ENCODE assay signal across 10 mouse cellular contexts in genomic region chr19:5486286-5486685, GRCm38 (mm10). TPM values are rescaled to one million over a fixed set of nuclear protein-coding genes. Genes with fewer than 3 reads are reported as not detected.
A peak's percentile ranks its signal among the peaks of the same experiment; 100 is the strongest.
DNase-seq lines count a peak whose midpoint lies in the region; ATAC-seq lines count a peak whose summit lies in the region.
"Had no signal": no experiment of that assay in that cellular context is flagged by ENCODE, and none has a peak within 500 bp of the region (broad histone marks: within the 10 kb centered on the region; RNA-seq: fewer than 3 reads in every experiment).

No protein-coding gene starts in this region.

- no peak for ATAC-seq in lung, embryonic 16.5 days (ENCODE audit: low read depth)
- ATAC-seq in CD4-positive, CD25-positive, alpha-beta regulatory T cell, adult 4 months: no peak

- peaks cover 45% of the 10 kb centered on the region for H3K4me1 ChIP-seq in lung, embryonic 16.5 days (replicated peaks; ENCODE audit: control insufficient read depth, insufficient read depth, low read length)

- H3K27ac ChIP-seq in lung, embryonic 16.5 days (ENCODE audit: low read length): peak overlapping the region; percentile 83

- DNase-seq in cerebellum, adult 18-20 months: peak; percentile 75 to 76
- DNase-seq in cerebellum, adult 9-11 months: no peak
- peak; percentile 26 to 51 for DNase-seq in kidney, postnatal 25 days
- DNase-seq in kidney, adult 9 months: no peak
- peak; percentile 84 to 85 for DNase-seq in cerebellum, postnatal 25 days
- DNase-seq in adrenal gland, adult 8-10 months: no peak
- DNase-seq: left cerebral cortex, postnatal 4 days had no signal

- H3K9me3 ChIP-seq in lung, embryonic 16.5 days (ENCODE audit: control insufficient read depth, low read length): no peaks in the 10 kb centered on the region

- peak overlapping the region; percentile 24; the same call in 1 of the 2 replicates for H3K9ac ChIP-seq in lung, embryonic 16.5 days (ENCODE audit: low read length)

- H3K36me3 ChIP-seq in lung, embryonic 16.5 days (ENCODE audit: control insufficient read depth, insufficient read depth, low read length): peaks cover 24% of the 10 kb centered on the region

- H3K4me3 ChIP-seq in lung, embryonic 16.5 days (ENCODE audit: low read length): no peak overlapping the region; the same call in 1 of the 2 replicates

- H3K27me3 ChIP-seq in lung, embryonic 16.5 days (ENCODE audit: control insufficient read depth, insufficient read depth, low read depth, low read length): no peaks in the 10 kb centered on the region

- H3K4me2 ChIP-seq in lung, embryonic 16.5 days (ENCODE audit: low read depth, low read length): peak overlapping the region; percentile 22; the same call in 1 of the 2 replicates

- WGBS in lung, embryonic 16.5 days: 59% methylated on average over 8 of the region's 8 CpGs

RNA-seq across cellular contexts. Expression of gene Mus81, which starts 1.9 kb away (rescaled TPM):
- polyA plus RNA-seq in lung, embryonic 16.5 days (2015; fragmentation: Nextera tagmentation; extraction: Ambion mirVana): 45.7 and 51.4 TPM in 2 replicates
- 10 to 100 TPM; 25.8 to 40.4 (median 33.8) TPM for total RNA-seq in adrenal gland, adult 8-10 months (2022)
- polyA plus RNA-seq in CD4-positive, CD25-positive, alpha-beta regulatory T cell, adult 4 months (2017; shearing (Covaris generic)): 10 to 100 TPM; 44.8 to 51.5 TPM

RNA-seq across cellular contexts. Expression of gene Cfl1, which starts 4.0 kb away (rescaled TPM):
- 2,553 and 2,793 TPM in 2 replicates for polyA plus RNA-seq in lung, embryonic 16.5 days (2015; fragmentation: Nextera tagmentation; extraction: Ambion mirVana)
- total RNA-seq in adrenal gland, adult 8-10 months (2022): 100 to 1,000 TPM; 711 to 770 (median 737) TPM
- polyA plus RNA-seq in CD4-positive, CD25-positive, alpha-beta regulatory T cell, adult 4 months (2017; shearing (Covaris generic)): 1,000 to 10,000 TPM; 1,977 to 2,151 TPM

RNA-seq across cellular contexts. Expression of gene Efemp2, which starts 12.5 kb away (rescaled TPM):
- polyA plus RNA-seq in lung, embryonic 16.5 days (2015; fragmentation: Nextera tagmentation; extraction: Ambion mirVana): 197 and 200 TPM in 2 replicates
- total RNA-seq in adrenal gland, adult 8-10 months (2022): 100 to 1,000 TPM in 2 of 4 experiments, 10 to 100 TPM in 2; 64.9 to 173 (median 105) TPM
- 1 to 10 TPM; 1.5 to 4.6 TPM for polyA plus RNA-seq in CD4-positive, CD25-positive, alpha-beta regulatory T cell, adult 4 months (2017; shearing (Covaris generic))

RNA-seq across cellular contexts. Expression of gene 1700020D05Rik, which starts 17.3 kb away (rescaled TPM):
- polyA plus RNA-seq in lung, embryonic 16.5 days (2015; fragmentation: Nextera tagmentation; extraction: Ambion mirVana): not detected in 2 replicates
- total RNA-seq in adrenal gland, adult 8-10 months (2022): 10 to 100 TPM in 1 of 4 experiments, 1 to 10 TPM in 3; 2.2 to 10.4 (median 5.4) TPM
- polyA plus RNA-seq in CD4-positive, CD25-positive, alpha-beta regulatory T cell, adult 4 months (2017; shearing (Covaris generic)): not detected

RNA-seq across cellular contexts. Expression of gene Ctsw, which starts 18.0 kb away (rescaled TPM):
- polyA plus RNA-seq in lung, embryonic 16.5 days (2015; fragmentation: Nextera tagmentation; extraction: Ambion mirVana): 2.2 and 3.8 TPM in 2 replicates
- 1 to 10 TPM; 1.1 to 2.2 (median 1.6) TPM for total RNA-seq in adrenal gland, adult 8-10 months (2022)
- polyA plus RNA-seq in CD4-positive, CD25-positive, alpha-beta regulatory T cell, adult 4 months (2017; shearing (Covaris generic)): 100 to 1,000 TPM; 136 to 191 TPM
- total RNA-seq: gastrocnemius, postnatal 36 days had no signal

Comparison
In these comparisons a context has a peak if more than half of its experiments do, and no peak if none do; other contexts are left out.
1. DNase-seq: peak in cerebellum, adult 18-20 months (2 of 2), kidney, postnatal 25 days (2 of 2) and cerebellum, postnatal 25 days (2 of 2); none in cerebellum, adult 9-11 months (single experiment), kidney, adult 9 months (single experiment) and adrenal gland, adult 8-10 months (single experiment).
2. RNA of gene Efemp2, which starts 12.5 kb away (polyA plus RNA-seq): 197 to 200 TPM in lung, embryonic 16.5 days; 1.5 to 4.6 TPM in CD4-positive, CD25-positive, alpha-beta regulatory T cell, adult 4 months; every median in the first group is over 10 times any median in the second.